Mouse (Mus musculus) bone marrow macrophage, adult 2 months (primary cell): ENCODE measurements around the gene Tef.

ENCODE experiments used
- CTCF ChIP-seq: IDR thresholded peaks from 2 replicates; pipeline ENCODE4 v1.5.1; 2012; ENCODE audit warnings: low read depth, mild to moderate bottlenecking, low read length, moderate library complexity
- POLR2A ChIP-seq: IDR thresholded peaks from 2 replicates; pipeline ENCODE4 v1.6.1; 2012; ENCODE audit warnings: mild to moderate bottlenecking, low read depth, low read length, borderline replicate concordance

DNA sequence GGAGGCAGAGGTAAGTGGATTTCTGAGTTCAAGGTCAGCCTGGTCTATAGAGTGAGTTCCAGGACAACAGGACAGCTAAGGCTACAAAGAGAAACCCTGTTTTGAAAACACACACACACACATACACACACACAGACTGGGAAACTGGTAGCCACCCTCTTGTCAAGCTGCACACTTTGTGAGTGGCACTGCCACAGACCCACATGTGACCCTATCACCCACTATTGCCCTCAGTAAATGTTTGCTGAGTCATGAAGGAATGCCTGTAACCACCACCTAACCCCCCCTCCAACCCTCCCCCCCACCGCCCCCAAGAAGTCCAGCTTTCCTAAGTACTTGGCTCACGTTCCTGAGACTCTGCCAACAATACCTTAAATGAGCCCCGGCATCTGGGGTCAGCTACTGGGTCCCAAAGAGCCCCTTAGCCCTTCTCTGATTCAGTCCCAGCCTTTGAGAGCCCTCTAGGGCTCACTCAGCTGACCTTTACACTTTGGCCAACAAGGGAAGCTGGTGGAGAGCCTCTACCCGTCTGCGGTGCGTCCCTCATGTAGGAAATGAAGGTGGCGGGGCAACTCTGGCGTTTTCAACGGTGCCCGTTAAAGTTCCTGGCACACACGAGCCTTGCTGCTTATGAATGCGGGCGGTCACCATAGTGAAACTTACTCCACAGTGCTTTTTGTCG lies 36.5 kb downstream of the Tef start:
- TF ChIP-seq CTCF (no peak), POLR2A (no peak)
